Mouse (Mus musculus) CH12.LX (cell line): ENCODE results near the gene Cbfa2t2. TPM values are rescaled to one million over a fixed set of nuclear protein-coding genes. Genes with fewer than 3 reads are reported as not detected.

ENCODE experiments used
- DNase-seq: peaks from one replicate; pipeline ENCODE4 v3.0.0-alpha.2; 2013; ENCODE audit errors: extremely low read depth
- H3K27ac ChIP-seq: 2 replicates; pipeline ENCODE4 v1.5.1; 2012; ENCODE audit warnings: low read depth, mild to moderate bottlenecking, control low read depth, moderate library complexity; ENCODE audit not compliant: insufficient read depth
- H3K27me3 ChIP-seq: replicated peaks from 2 replicates; pipeline ENCODE3; 2012; ENCODE audit warnings: inconsistent platforms
- H3K36me3 ChIP-seq, 2 experiments: replicated peaks in 1 of 2; 2 replicates each; pipeline versions ENCODE3 to v1.6.1; 2012; ENCODE audit warnings: inconsistent platforms in 1 of 2, low read length in 1 of 2, mild to moderate bottlenecking in 1 of 2, mixed read lengths in 1 of 2, moderate library complexity in 1 of 2; ENCODE audit not compliant: control insufficient read depth in 1 of 2, insufficient read depth in 1 of 2
- H3K4me1 ChIP-seq, 2 experiments: 2 replicates each; pipeline ENCODE4 v1.6.1; 2012; ENCODE audit warnings: inconsistent platforms in 1 of 2, moderate library complexity in 1 of 2; ENCODE audit not compliant: insufficient read depth in 2 of 2, control insufficient read depth in 1 of 2
- H3K4me2 ChIP-seq: 2 replicates; pipeline ENCODE4 v1.6.1; 2012; ENCODE audit warnings: low read depth, mild to moderate bottlenecking, control low read depth; ENCODE audit not compliant: poor library complexity, insufficient read depth, severe bottlenecking
- H3K4me3 ChIP-seq, 3 experiments: fragments of 150-350 bp in 1 of 3; sonication (generic) in 1 of 3; replicated peaks in 1 of 3; 2 replicates each; pipeline versions ENCODE3 to v1.5.1; 2011 to 2012; ENCODE audit warnings: low read depth in 2 of 3, low read length in 2 of 3, mild to moderate bottlenecking in 2 of 3, moderate library complexity in 2 of 3, control low read depth in 1 of 3, improper control_type of control experiment in 1 of 3, inconsistent platforms in 1 of 3, mixed read lengths in 1 of 3; ENCODE audit not compliant: poor library complexity in 1 of 3
- H3K79me2 ChIP-seq: replicated peaks from 2 replicates; pipeline ENCODE4 v1.6.1; 2012; ENCODE audit warnings: mild to moderate bottlenecking, moderate library complexity; ENCODE audit not compliant: control insufficient read depth, poor library complexity, insufficient read depth, severe bottlenecking; ENCODE audit errors: extremely low read depth
- H3K9ac ChIP-seq: 2 replicates; pipeline ENCODE4 v1.6.1; 2012; ENCODE audit warnings: low read depth, mild to moderate bottlenecking, control low read depth, moderate library complexity; ENCODE audit not compliant: insufficient read depth
- H3K9me3 ChIP-seq: replicated peaks from 2 replicates; pipeline ENCODE3; 2012; ENCODE audit warnings: low read length, inconsistent platforms, mixed read lengths
- BHLHE40 ChIP-seq: IDR thresholded peaks from 2 replicates; pipeline ENCODE4 v1.6.1; 2011; ENCODE audit warnings: mild to moderate bottlenecking, low read depth, low read length, improper control_type of control experiment
- CHD1 ChIP-seq: IDR thresholded peaks from 2 replicates; pipeline ENCODE4 v1.6.1; 2012; ENCODE audit warnings: low read depth, low read length, improper control_type of control experiment, inconsistent platforms
- CHD2 ChIP-seq: IDR thresholded peaks from 2 replicates; pipeline ENCODE4 v1.6.1; 2011; ENCODE audit warnings: low read length, improper control_type of control experiment
- CTCF ChIP-seq, 2 experiments: IDR thresholded peaks in 1 of 2; conservative IDR thresholded peaks in 1 of 2; 2 replicates each; pipeline ENCODE4 v1.5.1; 2011 to 2012; ENCODE audit warnings: low read depth in 2 of 2, low read length in 2 of 2, improper control_type of control experiment in 1 of 2, inconsistent platforms in 1 of 2, mild to moderate bottlenecking in 1 of 2, moderate library complexity in 1 of 2
- E2F4 ChIP-seq: IDR thresholded peaks from 2 replicates; pipeline ENCODE4 v1.6.1; 2011; ENCODE audit warnings: low read depth, low read length, improper control_type of control experiment; ENCODE audit not compliant: insufficient replicate concordance
- EP300 ChIP-seq: IDR thresholded peaks from 2 replicates; pipeline ENCODE4 v1.6.1; 2011; ENCODE audit warnings: low read length, improper control_type of control experiment
- ETS1 ChIP-seq: conservative IDR thresholded peaks from 2 replicates; pipeline ENCODE4 v1.6.1; 2012; ENCODE audit warnings: low read depth, mild to moderate bottlenecking, inconsistent platforms, low read length, improper control_type of control experiment, moderate library complexity
- GABPA ChIP-seq: IDR thresholded peaks from 2 replicates; pipeline ENCODE4 v1.6.1; 2012; ENCODE audit warnings: low read depth, low read length, improper control_type of control experiment, inconsistent platforms; ENCODE audit not compliant: insufficient replicate concordance
- HCFC1 ChIP-seq: IDR thresholded peaks from 2 replicates; pipeline ENCODE4 v1.6.1; 2012; ENCODE audit warnings: low read depth, mild to moderate bottlenecking, inconsistent platforms, low read length, improper control_type of control experiment
- IRF4 ChIP-seq: IDR thresholded peaks from 2 replicates; pipeline ENCODE4 v1.6.1; 2014; ENCODE audit warnings: low read depth, mild to moderate bottlenecking, inconsistent platforms, low read length, improper control_type of control experiment
- JUN ChIP-seq: IDR thresholded peaks from 2 replicates; pipeline ENCODE4 v1.6.1; 2011; ENCODE audit warnings: low read depth, mild to moderate bottlenecking, low read length, improper control_type of control experiment, moderate library complexity; ENCODE audit not compliant: insufficient read depth
- JUND ChIP-seq: conservative IDR thresholded peaks from 2 replicates; pipeline ENCODE4 v1.6.1; 2011; ENCODE audit warnings: low read depth, low read length, improper control_type of control experiment
- MAFK ChIP-seq: IDR thresholded peaks from 2 replicates; pipeline ENCODE4 v1.6.1; 2011; ENCODE audit warnings: low read length, improper control_type of control experiment; ENCODE audit not compliant: insufficient replicate concordance
- MAX ChIP-seq: IDR thresholded peaks from 2 replicates; pipeline ENCODE4 v1.6.1; 2011; ENCODE audit warnings: low read length, improper control_type of control experiment
- MAZ ChIP-seq: IDR thresholded peaks from 2 replicates; pipeline ENCODE4 v1.6.1; 2012; ENCODE audit warnings: low read depth, mild to moderate bottlenecking, inconsistent platforms, low read length, improper control_type of control experiment, moderate library complexity
- MEF2A ChIP-seq: IDR thresholded peaks from 2 replicates; pipeline ENCODE4 v1.6.1; 2014; ENCODE audit warnings: low read depth, mild to moderate bottlenecking, inconsistent platforms, low read length, improper control_type of control experiment, borderline replicate concordance
- MXI1 ChIP-seq: IDR thresholded peaks from 2 replicates; pipeline ENCODE4 v1.6.1; 2011; ENCODE audit warnings: mild to moderate bottlenecking, low read depth, low read length, improper control_type of control experiment
- MYC ChIP-seq: IDR thresholded peaks from 2 replicates; pipeline ENCODE4 v1.6.1; 2011; ENCODE audit warnings: low read depth, mild to moderate bottlenecking, improper control_type of control experiment, low read length
- NELFE ChIP-seq: IDR thresholded peaks from 2 replicates; pipeline ENCODE4 v1.6.1; 2011; ENCODE audit warnings: low read depth, low read length, improper control_type of control experiment
- NRF1 ChIP-seq: IDR thresholded peaks from 2 replicates; pipeline ENCODE4 v1.6.1; 2014; ENCODE audit warnings: low read depth, mild to moderate bottlenecking, inconsistent platforms, low read length, improper control_type of control experiment, moderate library complexity
- PAX5 ChIP-seq: IDR thresholded peaks from 2 replicates; pipeline ENCODE4 v1.6.1; 2012; ENCODE audit warnings: low read length, inconsistent platforms, mixed read lengths
- POLR2AphosphoS2 ChIP-seq: IDR thresholded peaks from 2 replicates; pipeline ENCODE4 v1.6.1; 2011; ENCODE audit warnings: low read depth, low read length, improper control_type of control experiment
- RAD21 ChIP-seq: IDR thresholded peaks from 2 replicates; pipeline ENCODE4 v1.6.1; 2011; ENCODE audit warnings: low read depth, mild to moderate bottlenecking, low read length, improper control_type of control experiment, moderate library complexity
- RCOR1 ChIP-seq: conservative IDR thresholded peaks from 2 replicates; pipeline ENCODE4 v1.6.1; 2012; ENCODE audit warnings: low read depth, mild to moderate bottlenecking, inconsistent platforms, low read length, improper control_type of control experiment
- SMC3 ChIP-seq: IDR thresholded peaks from 2 replicates; pipeline ENCODE4 v1.6.1; 2011; ENCODE audit warnings: low read depth, low read length, improper control_type of control experiment
- TBP ChIP-seq: conservative IDR thresholded peaks from 2 replicates; pipeline ENCODE4 v1.6.1; 2011; ENCODE audit warnings: low read depth, low read length, improper control_type of control experiment
- TCF12 ChIP-seq: IDR thresholded peaks from 2 replicates; pipeline ENCODE4 v1.6.1; 2014; ENCODE audit warnings: low read depth, mild to moderate bottlenecking, inconsistent platforms, low read length, improper control_type of control experiment
- UBTF ChIP-seq: IDR thresholded peaks from 2 replicates; pipeline ENCODE4 v1.6.1; 2012; ENCODE audit warnings: low read depth, mild to moderate bottlenecking, inconsistent platforms, low read length, improper control_type of control experiment, moderate library complexity
- USF1 ChIP-seq: IDR thresholded peaks from 2 replicates; pipeline ENCODE4 v1.6.1; 2014; ENCODE audit warnings: low read depth, mild to moderate bottlenecking, inconsistent platforms, low read length, improper control_type of control experiment
- USF2 ChIP-seq: conservative IDR thresholded peaks from 2 replicates; pipeline ENCODE4 v1.6.1; 2011; ENCODE audit warnings: low read depth, low read length, improper control_type of control experiment
- ZC3H11A ChIP-seq: IDR thresholded peaks from 2 replicates; pipeline ENCODE4 v1.6.1; 2012; ENCODE audit warnings: low read depth, mild to moderate bottlenecking, inconsistent platforms, low read length, improper control_type of control experiment
- ZKSCAN1 ChIP-seq: IDR thresholded peaks from 2 replicates; pipeline ENCODE4 v1.6.1; 2012; ENCODE audit warnings: low read depth, inconsistent platforms, low read length, improper control_type of control experiment, borderline replicate concordance
- ZMIZ1 ChIP-seq: IDR thresholded peaks from 2 replicates; pipeline ENCODE4 v1.6.1; 2012; ENCODE audit warnings: low read depth, mild to moderate bottlenecking, inconsistent platforms, low read length, improper control_type of control experiment
- ZNF384 ChIP-seq: IDR thresholded peaks from 2 replicates; pipeline ENCODE4 v1.6.1; 2012; ENCODE audit warnings: low read depth, low read length, improper control_type of control experiment, inconsistent platforms
- dilution Hi-C: fragments of 300-500 bp; cut with MboI; formaldehyde crosslinking; loops from 2 replicates; pipeline ENCODE4 v1.14.3; 2020; ENCODE audit warnings: low sequenced_read_pairs; ENCODE audit not compliant: extremely low pct_unique_long_range_greater_than_20kb, extremely low pct_ligation_motif_present
- in situ Hi-C: fragments of 300-500 bp; cut with MboI; formaldehyde crosslinking; loops from 3 replicates; pipeline ENCODE4 v1.14.3; 2019; ENCODE audit warnings: low sequenced_read_pairs, low pct_ligation_motif_present, low pct_unique_long_range_greater_than_20kb, mixed read lengths
- polyA plus RNA-seq: library from polyadenylated mRNA; unstranded; fragments of >175 nt; gene quantifications from 2 replicates; pipeline ENCODE4 v1.2.1, GENCODE M21; 2012; ENCODE audit warnings: low read depth; ENCODE audit not compliant: insufficient read length
- total RNA-seq, 2 experiments: library from RNA; depleted of rRNA; stranded (reverse); fragments of 300-350 nt in 1 of 2; fragments of >200 nt in 1 of 2; gene quantifications; 2 replicates each; pipeline ENCODE4 v1.2.3; 2012 to 2014

Gene Cbfa2t2
- total and polyA plus RNA-seq, 3 experiments = 6.0 to 12.6 (median 7.0) TPM

DNA sequence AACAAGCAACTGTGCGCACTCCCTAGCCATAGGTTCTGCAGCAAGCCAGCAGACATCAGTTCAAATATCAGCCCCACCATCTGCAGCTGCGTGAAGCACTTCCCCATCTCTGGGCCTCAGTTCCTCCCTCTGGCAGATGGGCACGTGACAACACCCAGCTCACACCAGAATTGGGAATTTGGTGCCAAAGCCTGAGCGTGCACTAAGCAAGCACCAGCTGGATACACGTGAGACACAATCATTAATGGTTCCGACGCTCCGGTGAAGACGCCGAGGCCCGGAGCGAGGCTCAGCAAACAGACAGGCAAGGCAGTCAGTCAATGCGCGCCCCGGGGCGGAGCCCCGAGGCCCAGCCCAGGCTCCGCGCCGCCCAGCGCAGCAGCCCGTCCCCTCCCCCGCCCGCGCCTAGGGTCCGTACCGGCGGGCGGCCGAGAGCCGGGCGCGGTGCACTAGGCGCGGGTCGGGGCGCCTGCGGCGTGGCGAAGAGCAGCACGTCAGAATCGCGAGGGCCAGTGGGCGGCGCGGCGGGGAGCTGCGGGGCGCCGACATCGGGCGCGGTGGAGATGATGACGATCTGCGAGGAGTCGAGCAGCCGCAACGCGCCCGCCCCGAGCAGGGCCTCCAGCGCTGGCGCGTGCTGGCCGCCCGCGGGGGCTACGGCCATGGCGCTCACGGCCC is 132.9 kb downstream of the Cbfa2t2 start (continued):
- TF ChIP-seq JUND (no peak), MYC (no peak), SMC3 (no peak), E2F4 (no peak), HCFC1 (peak; percentile 32), MAX (peak; percentile 89), UBTF (no peak), MAFK (no peak), CHD1 (no peak), ZC3H11A (no peak), TBP (no peak)

DNA sequence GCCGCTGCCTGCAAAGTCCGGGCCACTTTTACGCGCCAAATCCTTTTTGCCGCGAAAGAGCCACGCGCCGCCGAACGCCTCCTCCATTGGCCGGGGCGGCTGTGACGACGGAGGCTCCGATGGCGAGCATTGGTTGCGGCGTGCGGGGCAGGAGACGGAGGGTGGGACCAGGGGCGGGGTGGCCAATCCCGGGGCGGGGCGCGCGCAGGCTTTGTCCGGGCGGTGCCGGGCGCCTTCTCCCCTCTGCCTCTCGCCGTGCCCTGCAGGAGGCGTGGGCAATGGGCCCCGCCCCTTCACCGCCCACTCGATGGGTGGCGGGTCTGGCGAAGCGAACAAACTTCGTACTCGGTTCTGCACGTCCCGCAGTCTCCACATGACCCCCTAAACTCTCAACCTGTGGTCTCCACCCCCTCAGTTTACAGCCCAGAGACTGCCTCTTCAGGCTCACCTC is 133.6 kb downstream of the Cbfa2t2 start, which contains the start of gene E2f1:
TSS of gene E2f1 (minus strand) at position 57 of the 451 bp plus-strand sequence.
- Histone ChIP-seq H3K4me2 (peak within 1 kb of the TSS; percentile 90), H3K4me1 (peaks cover 7 to 52% of the 10 kb centered on the region in 2 experiments), H3K9ac (peak within 1 kb of the TSS; percentile 64), H3K4me3 (peak within 1 kb of the TSS; percentile 74 to 95 (median 75)), H3K9me3 (no peaks in the 10 kb centered on the region), H3K36me3 (peaks cover 0 to 19% of the 10 kb centered on the region in 2 experiments), H3K79me2 (peaks cover 22% of the 10 kb centered on the region), H3K27ac (peak within 1 kb of the TSS; percentile 56), H3K27me3 (no peaks in the 10 kb centered on the region)
- in situ Hi-C loops (no loop called here), dilution Hi-C loops (no loop called here)
- peak; percentile 94 for DNase-seq
- TF ChIP-seq ZKSCAN1 (no peak), MAX (peak; percentile 80), JUN (no peak), BHLHE40 (peak; percentile 19; the same call in 1 of the 2 replicates), SMC3 (no peak), CHD2 (peak; percentile 54; the same call in 1 of the 2 replicates), E2F4 (0 out of 2 replicates have a peak, but pooled peaks have one; percentile 18), ZC3H11A (no peak), IRF4 (no peak; the same call in 1 of the 2 replicates), CHD1 (no peak), JUND (no peak), TBP (no peak), RCOR1 (no peak), EP300 (no peak), NELFE (peak; percentile 57), ZNF384 (no peak), USF1 (peak; percentile 79), NRF1 (peak; percentile 82), CTCF (conservative IDR thresholded peaks at IDR 0.05 in 1 of 2, IDR thresholded peaks at IDR 0.05 in 1 of 2; ENCODE audit: low read depth in 2 of 2, low read length in 2 of 2) (no peak), ZMIZ1 (peak; percentile 77), MYC (peak; percentile 48; the same call in 1 of the 2 replicates), ETS1 (no peak), TCF12 (peak; percentile 44; the same call in 1 of the 2 replicates), PAX5 (no peak), MXI1 (peak; percentile 74), MEF2A (0 out of 2 replicates have a peak, but pooled peaks have one; percentile 18), MAZ (0 out of 2 replicates have a peak, but pooled peaks have one; percentile 53), RAD21 (no peak), USF2 (no peak; the same call in 1 of the 2 replicates), MAFK (no peak), GABPA (no peak), POLR2AphosphoS2 (no peak), HCFC1 (no peak; the same call in 1 of the 2 replicates)
